Mouse (Mus musculus) olfactory bulb, adult 2 months (tissue): ENCODE results near the gene Gpatch3. TPM values are rescaled to one million over a fixed set of nuclear protein-coding genes. Genes with fewer than 3 reads are reported as not detected.

Experiments used
- H3K27ac ChIP-seq: fragments of 200-500 bp; 2 replicates; pipeline ENCODE4 v1.5.1; 2012; ENCODE audit warnings: low read depth, low read length; ENCODE audit not compliant: insufficient read depth
- H3K4me1 ChIP-seq: fragments of 200-500 bp; 2 replicates; pipeline ENCODE4 v1.6.1; 2012; ENCODE audit warnings: low read length; ENCODE audit not compliant: control insufficient read depth, insufficient read depth
- H3K4me3 ChIP-seq: fragments of 200-500 bp; 2 replicates; pipeline ENCODE4 v1.5.1; 2012; ENCODE audit warnings: mild to moderate bottlenecking, low read depth, low read length, moderate library complexity; ENCODE audit not compliant: insufficient read depth
- CTCF ChIP-seq: fragments of 200-500 bp; IDR thresholded peaks from 2 replicates; pipeline ENCODE4 v1.5.1; 2012; ENCODE audit warnings: low read depth, mild to moderate bottlenecking, low read length, moderate library complexity; ENCODE audit not compliant: insufficient read depth
- POLR2A ChIP-seq: fragments of 200-500 bp; IDR thresholded peaks from 2 replicates; pipeline ENCODE4 v1.6.1; 2012; ENCODE audit warnings: mild to moderate bottlenecking, low read depth, low read length, moderate library complexity; ENCODE audit not compliant: insufficient read depth
- WGBS: fragments of 180-500 bp; shearing (Covaris S2); methylation state at CpG from one replicate; pipeline ENCODE4 v1.1.7; 2018; 5-methylcytosine and 5-hydroxymethylcytosine counted together
- polyA plus RNA-seq: library from polyadenylated mRNA; stranded (reverse); fragments of >200 nt; gene quantifications from 2 replicates; pipeline ENCODE4 v1.2.4, GENCODE M21; 2012; ENCODE audit warnings: low replicate concordance; ENCODE audit not compliant: missing spikeins, insufficient read depth, insufficient read length

Gpatch3 gene
- polyA plus RNA-seq, 1 experiment = not detected

- Histone ChIP-seq H3K4me3 (no peak overlapping the region), H3K27ac (no peak overlapping the region), H3K4me1 (peaks cover 4% of the 10 kb centered on the region)
- WGBS = 54% methylated on average over 12 of the region's 12 CpGs
- TF ChIP-seq CTCF (no peak), POLR2A (no peak)
These were observed 3.4 kb downstream of the Gpatch3 start for GRCm38 (mm10) chr4:133577983-133578382.

- Histone ChIP-seq H3K4me3 (peak overlapping the region; percentile 72), H3K27ac (peak overlapping the region; percentile 81), H3K4me1 (peaks cover 8% of the 10 kb centered on the region)
- no peak for TF ChIP-seq CTCF
- no peak for TF ChIP-seq POLR2A
- WGBS = 65% methylated on average over 6 of the region's 6 CpGs
These were observed 9.1 kb downstream of the Gpatch3 start for GRCm38 (mm10) chr4:133583690-133584058.

DNA sequence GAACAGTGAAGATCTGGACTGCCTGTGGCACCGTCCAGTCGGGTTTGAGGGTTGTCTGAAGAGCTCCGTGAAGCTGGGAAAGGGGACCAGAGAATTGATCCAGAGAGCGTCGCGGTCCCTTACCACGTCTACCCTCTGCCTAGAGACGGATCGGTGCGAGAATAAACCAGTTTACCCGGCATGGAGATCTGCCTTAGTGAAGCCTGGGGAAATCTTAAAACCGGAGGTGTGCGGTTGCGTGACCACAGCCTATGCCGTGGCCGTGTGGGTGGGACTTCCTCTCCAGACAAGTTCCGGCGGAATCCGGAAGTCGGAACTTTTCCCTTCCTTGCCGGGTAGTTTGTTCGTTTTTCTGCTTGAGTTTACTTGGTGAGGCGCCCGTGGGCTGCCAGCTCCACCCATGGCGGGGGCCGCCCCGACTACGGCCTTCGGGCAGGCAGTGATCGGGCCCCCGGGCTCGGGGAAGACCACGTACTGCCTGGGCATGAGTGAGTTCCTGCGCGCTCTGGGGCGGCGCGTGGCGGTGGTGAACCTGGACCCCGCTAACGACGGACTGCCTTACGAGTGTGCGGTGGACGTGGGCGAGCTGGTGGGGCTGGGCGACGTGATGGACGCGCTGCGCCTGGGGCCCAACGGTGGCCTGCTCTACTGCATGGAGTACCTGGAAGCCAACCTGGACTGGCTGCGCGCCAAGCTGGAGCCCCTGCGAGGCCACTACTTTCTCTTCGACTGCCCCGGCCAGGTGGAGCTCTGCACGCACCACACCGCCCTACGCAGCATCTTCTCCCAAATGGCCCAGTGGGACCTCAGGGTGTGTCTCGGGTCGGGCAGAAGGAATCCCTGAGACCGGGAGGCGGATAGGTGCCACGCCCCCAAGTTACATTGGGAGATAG lies 9.8 kb downstream of the Gpatch3 start, which contains the start of gene Gpn2:
Gpn2 (plus strand) TSS at position 304 of the 893 bp plus-strand sequence.
- under 1% methylated on average over 65 of the region's 65 CpGs for WGBS

DNA sequence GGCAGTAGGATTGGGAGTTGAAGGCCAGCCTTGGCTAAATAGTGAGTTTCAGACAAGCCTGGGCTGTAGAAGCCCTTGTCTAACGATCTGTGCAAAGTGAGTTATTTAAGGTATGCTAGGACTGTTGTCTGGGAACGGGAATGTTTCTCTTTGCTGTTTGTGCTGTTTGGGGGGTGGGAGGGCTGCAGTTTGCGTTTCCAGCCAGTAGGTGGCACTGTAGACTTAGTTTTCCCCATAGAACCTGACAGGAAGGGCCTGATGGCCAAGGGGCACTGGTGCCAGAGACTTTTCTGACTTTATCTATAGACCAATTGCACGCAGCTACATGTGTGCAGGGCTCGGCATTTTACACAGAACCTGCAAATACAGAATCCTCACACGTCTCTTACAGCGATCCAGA lies 18.0 kb downstream of the Gpatch3 start:
- no peak overlapping the region for H3K4me3 ChIP-seq
- 28% methylated on average over 7 of the region's 7 CpGs for WGBS
- H3K4me1 ChIP-seq = peaks cover 8% of the 10 kb centered on the region
- peak; percentile 65 for TF ChIP-seq CTCF
- TF ChIP-seq POLR2A = no peak
- H3K27ac ChIP-seq = no peak overlapping the region

More for the DNA sequence above, 9.8 kb downstream of the Gpatch3 start, which contains the start of gene Gpn2:
- TF ChIP-seq CTCF (no peak), POLR2A (peak; percentile 83)
- H3K4me1 ChIP-seq = peaks cover 8% of the 10 kb centered on the region
- H3K4me3 ChIP-seq = peak within 1 kb of the TSS; percentile 72
- peak within 1 kb of the TSS; percentile 81 for H3K27ac ChIP-seq

DNA sequence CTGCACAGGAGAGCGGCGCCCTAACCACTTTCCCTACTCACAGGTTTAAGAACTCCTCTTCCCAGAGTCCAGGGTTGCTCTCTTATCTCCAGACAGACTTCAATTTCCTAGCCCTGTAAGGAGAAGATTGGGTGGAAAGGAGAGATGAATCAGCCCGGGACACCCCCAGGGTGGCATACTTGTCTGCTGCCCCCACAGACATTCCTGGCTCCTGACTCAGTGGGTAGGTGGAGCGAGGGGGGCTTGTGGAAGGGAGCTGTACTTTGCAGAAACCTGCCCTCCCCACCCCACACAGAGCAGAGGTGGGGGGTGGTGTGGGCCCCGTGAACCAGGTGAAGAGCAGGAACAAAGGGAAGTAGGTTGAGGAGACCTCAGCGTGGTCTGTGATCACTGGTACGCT lies 21.0 kb downstream of the Gpatch3 start:
- 70% methylated on average over 7 of the region's 7 CpGs for WGBS
- peaks cover 17% of the 10 kb centered on the region for H3K4me1 ChIP-seq
- TF ChIP-seq CTCF (no peak), POLR2A (no peak)
- H3K27ac ChIP-seq = no peak overlapping the region
- no peak overlapping the region for H3K4me3 ChIP-seq

DNA sequence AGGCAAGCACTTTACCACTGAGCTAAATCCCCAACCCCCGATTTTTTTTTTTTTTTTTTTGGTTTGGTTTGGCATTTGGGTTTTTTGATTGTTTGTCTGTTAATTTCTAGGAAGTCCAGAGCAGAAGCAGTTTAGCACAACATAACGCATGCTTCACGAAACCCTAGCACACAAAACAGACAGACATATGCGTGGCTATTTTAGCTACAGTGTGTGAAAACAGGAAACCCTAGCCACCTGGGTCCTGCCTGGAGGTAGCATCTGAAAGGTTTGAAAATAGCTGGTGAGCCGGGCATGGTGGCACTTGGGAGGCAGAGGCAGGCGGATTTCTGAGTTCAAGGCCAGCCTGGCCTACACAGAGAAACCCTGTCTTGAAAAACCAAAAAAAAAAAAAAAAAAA lies 21.5 kb downstream of the Gpatch3 start:
- TF ChIP-seq CTCF (no peak), POLR2A (no peak)
- Histone ChIP-seq H3K4me1 (peaks cover 17% of the 10 kb centered on the region), H3K27ac (no peak overlapping the region), H3K4me3 (no peak overlapping the region)
- 85% methylated on average over 6 of the region's 6 CpGs for WGBS

GRCm38 (mm10) chr4:133598616-133599015 lies 24.1 kb downstream of the Gpatch3 start:
- Histone ChIP-seq H3K4me3 (no peak overlapping the region), H3K4me1 (peaks cover 24% of the 10 kb centered on the region), H3K27ac (no peak overlapping the region)
- TF ChIP-seq POLR2A = no peak
- TF ChIP-seq CTCF = no peak
- 60% methylated on average over 4 of the region's 4 CpGs for WGBS

DNA sequence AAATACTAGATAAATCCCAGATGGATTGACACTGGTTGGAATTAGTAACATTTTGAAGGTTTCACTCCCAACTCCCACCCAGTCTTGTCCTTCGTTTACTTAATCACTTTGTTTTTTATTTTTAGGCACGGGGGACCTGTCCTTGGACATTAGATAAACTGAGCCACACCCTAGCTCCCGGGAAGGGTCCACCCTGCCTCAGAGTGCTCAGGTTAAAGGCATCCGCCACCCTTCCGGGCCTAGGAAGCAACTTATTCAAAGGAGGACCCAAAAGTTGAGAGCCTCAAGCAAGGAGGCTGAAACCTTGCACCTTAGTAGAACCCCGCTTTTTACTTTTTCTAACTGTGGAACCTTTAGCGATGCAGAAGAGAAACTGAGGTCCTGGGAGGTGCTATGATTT lies 24.6 kb downstream of the Gpatch3 start:
- 31% methylated on average over 7 of the region's 7 CpGs for WGBS
- Histone ChIP-seq H3K4me1 (peaks cover 24% of the 10 kb centered on the region), H3K27ac (no peak overlapping the region), H3K4me3 (peak overlapping the region; percentile 49)
- TF ChIP-seq CTCF (no peak), POLR2A (no peak)

DNA sequence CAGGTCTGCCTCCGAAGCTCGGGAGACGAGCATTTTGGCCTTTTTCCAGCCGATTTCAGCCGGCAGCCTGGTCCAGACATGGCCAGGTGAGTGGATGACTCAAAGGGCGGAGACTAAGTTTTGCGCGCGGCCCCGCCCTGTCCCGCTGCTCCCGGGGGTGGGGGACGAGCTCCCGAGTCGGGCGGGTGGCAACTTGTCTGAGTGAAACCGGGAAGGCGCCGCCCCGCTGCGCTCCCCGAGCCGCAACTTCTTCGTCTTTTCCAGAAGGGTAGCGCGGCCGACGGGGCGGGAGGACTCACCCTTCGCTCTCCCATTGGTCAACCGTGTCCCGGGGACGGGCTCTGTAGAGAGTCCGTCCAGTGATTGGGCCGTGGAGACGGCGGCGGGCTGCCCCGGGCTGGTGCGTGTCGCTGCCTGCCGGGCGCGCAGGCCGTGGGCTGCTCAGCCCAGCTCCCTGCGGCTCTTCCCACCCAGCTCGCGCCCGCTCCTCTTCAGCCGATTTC lies 25.1 kb downstream of the Gpatch3 start:
- TF ChIP-seq POLR2A (no peak), CTCF (no peak)
- Histone ChIP-seq H3K27ac (no peak overlapping the region), H3K4me1 (peaks cover 24% of the 10 kb centered on the region), H3K4me3 (peak overlapping the region; percentile 49)
- WGBS = under 1% methylated on average over 50 of the region's 50 CpGs
